Mouse (Mus musculus) hindbrain, embryonic 11.5 days (tissue): ENCODE results near the gene Rlbp1. TPM values are rescaled to one million over a fixed set of nuclear protein-coding genes. Genes with fewer than 3 reads are reported as not detected.

Experiments used
- ATAC-seq: fragments of 200-750 bp; cut with Nextera tagmentation; 2 replicates; pipeline ENCODE4 v1.8.0; 2017; ENCODE audit warnings: mild to moderate bottlenecking, moderate TSS enrichment, moderate library complexity; ENCODE audit not compliant: low FRiP score
- DNase-seq: peaks from one replicate; pipeline ENCODE4 v3.0.0-alpha.2; 2015; ENCODE audit warnings: low spot score
- H3K27ac ChIP-seq: fragments of 300-500 bp; sonication (generic); 2 replicates; pipeline ENCODE4 v1.5.1; 2014; ENCODE audit warnings: mild to moderate bottlenecking, low read depth, low read length
- H3K27me3 ChIP-seq: fragments of 300-500 bp; sonication (generic); 2 replicates; pipeline ENCODE4 v1.6.1; 2014; ENCODE audit warnings: mild to moderate bottlenecking, low read length, moderate library complexity, mixed read lengths; ENCODE audit not compliant: control insufficient read depth, insufficient read depth
- H3K36me3 ChIP-seq: fragments of 300-500 bp; sonication (generic); 2 replicates; pipeline ENCODE4 v1.6.1; 2014; ENCODE audit warnings: mild to moderate bottlenecking, low read length, moderate library complexity, mixed read lengths; ENCODE audit not compliant: control insufficient read depth, insufficient read depth
- H3K4me1 ChIP-seq: fragments of 300-500 bp; sonication (generic); replicated peaks from 2 replicates; pipeline ENCODE4 v1.6.1; 2014; ENCODE audit warnings: low read length, mixed read lengths; ENCODE audit not compliant: control insufficient read depth, insufficient read depth
- H3K4me2 ChIP-seq: fragments of 300-500 bp; sonication (generic); replicated peaks from 2 replicates; pipeline ENCODE4 v1.6.1; 2014; ENCODE audit warnings: mild to moderate bottlenecking, low read depth, low read length
- H3K4me3 ChIP-seq: fragments of 300-500 bp; sonication (generic); 2 replicates; pipeline ENCODE4 v1.5.1; 2014; ENCODE audit warnings: low read depth, low read length
- H3K9ac ChIP-seq: fragments of 300-500 bp; sonication (generic); 2 replicates; pipeline ENCODE4 v1.6.1; 2014; ENCODE audit warnings: low read depth, low read length
- H3K9me3 ChIP-seq: fragments of 300-500 bp; sonication (generic); 2 replicates; pipeline ENCODE4 v1.6.1; 2016; ENCODE audit warnings: low read length; ENCODE audit not compliant: control insufficient read depth
- WGBS: fragments of 180-500 bp; shearing (Covaris S2); extraction: QIAGEN DNeasy Blood & Tissue Kit; methylation state at CpG from one replicate; pipeline ENCODE4 v1.1.7; 2014; 5-methylcytosine and 5-hydroxymethylcytosine counted together
- polyA plus RNA-seq: library from polyadenylated mRNA; unstranded; fragments of >200 nt; fragmentation: Nextera tagmentation; extraction: Ambion mirVana; gene quantifications from 2 replicates; pipeline ENCODE4 v1.2.1, GENCODE M21; 2014

The Rlbp1 gene
- polyA plus RNA-seq, 1 experiment from 2014 or later, result 0.40 TPM

DNA sequence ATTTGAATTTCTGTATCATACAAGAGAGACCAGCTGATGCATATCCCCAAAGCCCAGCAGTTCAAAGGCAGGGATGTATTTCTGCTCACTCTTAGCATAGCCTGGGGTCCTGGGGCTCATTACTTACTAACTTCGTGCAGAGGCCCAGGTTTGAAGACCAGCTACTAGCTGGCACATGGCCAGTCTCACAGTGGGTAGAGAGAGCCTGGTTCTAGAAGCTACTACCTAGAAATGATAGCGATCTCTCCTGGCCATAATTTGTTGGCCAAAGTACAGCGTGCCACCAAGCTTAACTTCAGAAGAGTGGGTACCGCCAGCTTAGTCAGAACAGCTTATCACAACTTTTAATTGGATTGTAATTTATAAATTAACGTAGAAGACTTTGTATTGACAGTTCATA lies 58.1 kb downstream of the Rlbp1 start:
- Histone ChIP-seq H3K27ac (no peak overlapping the region), H3K4me1 (no peaks in the 10 kb centered on the region), H3K27me3 (no peaks in the 10 kb centered on the region), H3K36me3 (no peaks in the 10 kb centered on the region), H3K4me2 (no peak overlapping the region), H3K9me3 (no peaks in the 10 kb centered on the region), H3K4me3 (no peak overlapping the region), H3K9ac (no peak overlapping the region)
- 97% methylated on average over 5 of the region's 5 CpGs for WGBS
- ATAC-seq (no peak), DNase-seq (no peak)

Other genes with a start within 250 kb of the Rlbp1 start
- 73.4 and 75.1 TPM in 2 replicates for gene Mfge8, start 238.0 kb downstream of the Rlbp1 start, polyA plus RNA-seq
- gene Abhd2, start 113.8 kb downstream of the Rlbp1 start, polyA plus RNA-seq, result 12.1 and 12.2 TPM in 2 replicates
- gene Fanci, start 4.9 kb upstream of the Rlbp1 start, polyA plus RNA-seq, result 11.7 and 16.5 TPM in 2 replicates
- gene Polg, start 79.3 kb upstream of the Rlbp1 start, polyA plus RNA-seq, result 22.5 and 26.3 TPM in 2 replicates
- 1.4 and 2.7 TPM in 2 replicates for gene Rhcg, start 230.6 kb upstream of the Rlbp1 start, polyA plus RNA-seq